Mouse (Mus musculus) neural tube, embryonic 14.5 days (tissue): ENCODE measurements around the gene Ikzf4. TPM values are rescaled to one million over a fixed set of nuclear protein-coding genes. Genes with fewer than 3 reads are reported as not detected.
"Not testable (repeated sequence)": the region's sequence is repeated elsewhere in the genome, so short reads cannot be mapped to it uniquely, and the experiment has no call there.

Experiments
- ATAC-seq: fragments of 200-750 bp; cut with Nextera tagmentation; 2 replicates; pipeline ENCODE4 v1.8.0; 2017; ENCODE audit warnings: low read depth, mild to moderate bottlenecking, moderate TSS enrichment, moderate library complexity
- H3K27ac ChIP-seq: fragments of 300-500 bp; sonication (generic); 2 replicates; pipeline ENCODE4 v1.5.1; 2014; ENCODE audit warnings: low read depth, mild to moderate bottlenecking, control low read depth, low read length, moderate library complexity, mixed read lengths
- H3K27me3 ChIP-seq: fragments of 300-500 bp; sonication (generic); 2 replicates; pipeline ENCODE4 v1.6.1; 2014; ENCODE audit warnings: low read length; ENCODE audit not compliant: control insufficient read depth, insufficient read depth
- H3K36me3 ChIP-seq: fragments of 300-500 bp; sonication (generic); 2 replicates; pipeline ENCODE4 v1.6.1; 2014; ENCODE audit warnings: low read length, mixed read lengths; ENCODE audit not compliant: control insufficient read depth, insufficient read depth
- H3K4me1 ChIP-seq: fragments of 300-500 bp; sonication (generic); 2 replicates; pipeline ENCODE4 v1.6.1; 2014; ENCODE audit warnings: low read length; ENCODE audit not compliant: control insufficient read depth, insufficient read depth
- H3K4me2 ChIP-seq: fragments of 300-500 bp; sonication (generic); 2 replicates; pipeline ENCODE4 v1.6.1; 2014; ENCODE audit warnings: mild to moderate bottlenecking, low read depth, low read length, control low read depth
- H3K4me3 ChIP-seq: fragments of 300-500 bp; sonication (generic); 2 replicates; pipeline ENCODE4 v1.5.1; 2014; ENCODE audit warnings: low read depth, low read length, control low read depth, mixed read lengths
- H3K9ac ChIP-seq: fragments of 300-500 bp; sonication (generic); replicated peaks from 2 replicates; pipeline ENCODE4 v1.6.1; 2014; ENCODE audit warnings: low read depth, mild to moderate bottlenecking, control low read depth, low read length, mixed read lengths
- H3K9me3 ChIP-seq: fragments of 300-500 bp; sonication (generic); 2 replicates; pipeline ENCODE4 v1.6.1; 2016; ENCODE audit warnings: low read length; ENCODE audit not compliant: control insufficient read depth
- WGBS: fragments of 180-500 bp; shearing (Covaris S2); extraction: QIAGEN DNeasy Blood & Tissue Kit; methylation state at CpG from one replicate; pipeline ENCODE4 v1.1.7; 2014; 5-methylcytosine and 5-hydroxymethylcytosine counted together
- polyA plus RNA-seq: library from polyadenylated mRNA; unstranded; fragments of >200 nt; fragmentation: Nextera tagmentation; extraction: Ambion mirVana; gene quantifications from 2 replicates; pipeline ENCODE4 v1.2.1, GENCODE M21; 2014

The Ikzf4 gene
- polyA plus RNA-seq, 1 experiment from 2014 or later: 22.9 TPM

DNA sequence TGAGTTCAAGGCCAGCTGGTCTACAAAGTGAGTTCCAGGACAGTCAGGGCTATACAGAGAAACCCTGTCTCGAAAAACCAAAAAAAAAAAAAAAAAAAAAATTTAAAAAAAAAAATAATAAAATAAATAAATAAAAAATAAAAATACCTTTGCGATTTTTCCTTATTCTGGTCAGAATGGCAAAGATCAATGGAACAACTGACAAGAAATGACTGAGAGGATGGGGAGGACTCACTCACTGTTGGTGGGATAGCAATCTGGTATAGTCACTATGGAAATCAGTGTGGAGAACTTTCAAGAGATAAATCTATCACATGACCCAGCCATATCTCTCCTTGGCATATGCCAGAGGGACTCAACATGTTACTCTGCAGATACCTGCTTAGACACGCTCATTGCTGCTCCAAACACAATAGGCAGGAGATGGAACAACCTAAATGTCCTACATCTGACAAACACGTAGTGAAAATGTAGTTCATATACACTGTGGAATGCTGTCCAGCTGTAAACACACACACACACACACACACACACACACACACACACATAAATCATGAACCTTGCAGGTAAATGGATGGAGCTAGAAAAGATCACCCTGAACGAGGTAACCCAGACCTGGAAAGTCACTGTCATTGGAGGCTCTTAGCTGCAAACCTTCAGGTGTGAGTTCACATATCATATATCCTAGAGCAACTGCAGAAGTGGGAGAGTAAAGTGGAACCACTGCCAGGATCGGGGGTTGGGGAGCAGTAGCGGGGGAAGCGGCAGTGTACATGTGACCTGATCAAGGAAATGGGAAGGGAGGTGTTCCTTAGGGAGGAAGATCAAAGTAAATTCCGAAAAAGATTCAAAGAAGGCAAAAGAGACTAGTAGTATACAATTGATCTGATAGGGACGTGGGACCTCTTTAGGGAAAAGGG is 18.1 kb downstream of the Ikzf4 start:
- ATAC-seq: no peak
- Histone ChIP-seq H3K27me3 (no peaks in the 10 kb centered on the region), H3K27ac (no peak overlapping the region), H3K9ac (no peak overlapping the region), H3K4me3 (no peak overlapping the region), H3K4me2 (no peak overlapping the region), H3K4me1 (peaks cover 6% of the 10 kb centered on the region; the same call in 1 of the 2 replicates), H3K9me3 (no peaks in the 10 kb centered on the region), H3K36me3 (peaks cover 9% of the 10 kb centered on the region)
- 87% methylated on average over 10 of the region's 10 CpGs for WGBS

DNA sequence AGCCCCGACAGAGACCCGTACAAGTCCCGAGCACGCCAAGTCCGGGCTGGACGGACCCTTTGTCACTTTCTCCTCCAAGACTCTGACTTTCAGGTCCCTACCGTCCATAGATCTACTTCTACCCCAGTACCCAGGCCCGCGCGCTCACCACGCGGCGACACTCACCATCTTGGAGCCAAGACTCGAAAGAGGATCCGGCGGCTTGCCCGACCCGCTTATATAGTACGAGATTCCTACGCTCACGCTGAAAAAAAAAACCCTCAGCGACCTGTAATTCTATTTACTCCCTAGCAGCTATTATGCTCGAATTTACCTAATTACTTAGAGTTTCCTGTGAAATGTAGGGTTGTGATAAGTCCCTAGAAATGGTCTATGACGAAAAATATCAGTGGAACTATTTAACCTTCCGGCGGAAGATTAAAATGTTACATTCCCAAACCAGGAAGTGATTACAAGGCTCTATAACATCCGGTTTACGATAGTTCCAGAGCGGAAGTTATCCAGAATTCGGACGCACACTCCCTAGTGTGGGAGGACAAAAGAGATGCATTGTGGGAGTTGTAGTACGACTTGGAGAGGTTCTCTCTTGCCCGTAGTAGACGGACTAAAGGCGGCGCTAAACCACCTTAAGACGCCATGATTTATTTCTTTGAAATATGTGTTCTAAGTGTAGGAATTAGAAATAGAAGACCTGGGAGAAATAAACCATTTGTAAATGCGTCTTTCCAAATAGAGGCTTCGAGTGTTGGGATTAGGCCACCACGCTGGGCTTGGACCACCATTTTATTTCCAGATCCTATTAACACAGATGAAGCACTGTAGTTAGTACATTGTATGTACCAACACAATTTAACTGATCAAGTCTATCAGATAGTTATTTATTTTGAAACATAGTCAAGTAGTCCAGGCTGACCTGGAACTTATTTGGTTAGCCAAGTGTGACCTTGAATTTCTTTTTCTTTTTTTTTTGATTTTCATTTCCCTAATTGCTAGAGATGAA is 19.2 kb downstream of the Ikzf4 start, which contains the start of gene Rps26:
TSS of gene Rps26 (minus strand) at position 437 of the 1,000 bp plus-strand sequence.
- H3K4me1 ChIP-seq: peaks cover 6% of the 10 kb centered on the region; the same call in 1 of the 2 replicates
- H3K9me3 ChIP-seq: no peaks in the 10 kb centered on the region
- peak within 1 kb of the TSS; percentile 23; the same call in 1 of the 2 replicates for H3K27ac ChIP-seq
- 1% methylated on average over 40 of the region's 40 CpGs for WGBS
- H3K27me3 ChIP-seq: no peaks in the 10 kb centered on the region
- peak within 1 kb of the TSS; percentile 70 for H3K4me3 ChIP-seq
- H3K4me2 ChIP-seq: peak within 1 kb of the TSS; percentile 83
- peak within 1 kb of the TSS; percentile 71 for H3K9ac ChIP-seq
- ATAC-seq: peak; percentile 95
- H3K36me3 ChIP-seq: peaks cover 6% of the 10 kb centered on the region; the same call in 1 of the 2 replicates

DNA sequence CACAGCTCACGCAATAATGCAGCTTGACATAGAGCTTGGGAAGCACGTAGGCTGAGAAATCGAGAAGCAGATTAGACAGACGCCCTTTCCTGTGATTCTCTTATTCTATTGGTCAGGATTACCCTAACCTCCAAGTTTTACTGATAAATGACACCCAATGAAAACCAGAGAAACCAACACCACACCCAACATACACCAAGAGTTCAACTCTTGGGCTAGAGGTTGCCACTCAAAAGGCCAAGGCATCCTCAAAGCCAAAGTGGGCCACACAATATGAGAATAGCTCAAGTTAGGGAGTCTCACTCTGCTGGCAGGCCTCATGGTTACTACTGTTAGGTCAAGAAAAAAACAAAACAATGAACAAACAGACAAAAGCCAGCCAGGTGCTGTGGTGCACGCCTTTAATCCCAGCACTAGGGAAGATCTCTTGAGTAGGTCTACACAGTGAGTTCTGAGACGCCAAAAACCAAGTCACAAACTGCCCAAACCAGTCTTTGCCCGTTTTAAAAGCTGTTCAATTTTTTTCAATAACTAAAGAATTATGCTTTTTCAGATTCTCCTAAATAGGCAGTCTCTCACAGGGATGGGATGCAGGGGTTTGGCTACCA is 20.4 kb downstream of the Ikzf4 start:
- 49% methylated on average over 7 of the region's 7 CpGs for WGBS
- no peak for ATAC-seq
- peaks cover 6% of the 10 kb centered on the region; the same call in 1 of the 2 replicates for H3K36me3 ChIP-seq
- H3K27ac ChIP-seq: no peak overlapping the region
- no peaks in the 10 kb centered on the region for H3K9me3 ChIP-seq
- H3K27me3 ChIP-seq: no peaks in the 10 kb centered on the region
- H3K4me3 ChIP-seq: peak overlapping the region; percentile 70
- H3K9ac ChIP-seq: peak overlapping the region; percentile 71
- H3K4me2 ChIP-seq: peak overlapping the region; percentile 83
- H3K4me1 ChIP-seq: peaks cover 6% of the 10 kb centered on the region; the same call in 1 of the 2 replicates

DNA sequence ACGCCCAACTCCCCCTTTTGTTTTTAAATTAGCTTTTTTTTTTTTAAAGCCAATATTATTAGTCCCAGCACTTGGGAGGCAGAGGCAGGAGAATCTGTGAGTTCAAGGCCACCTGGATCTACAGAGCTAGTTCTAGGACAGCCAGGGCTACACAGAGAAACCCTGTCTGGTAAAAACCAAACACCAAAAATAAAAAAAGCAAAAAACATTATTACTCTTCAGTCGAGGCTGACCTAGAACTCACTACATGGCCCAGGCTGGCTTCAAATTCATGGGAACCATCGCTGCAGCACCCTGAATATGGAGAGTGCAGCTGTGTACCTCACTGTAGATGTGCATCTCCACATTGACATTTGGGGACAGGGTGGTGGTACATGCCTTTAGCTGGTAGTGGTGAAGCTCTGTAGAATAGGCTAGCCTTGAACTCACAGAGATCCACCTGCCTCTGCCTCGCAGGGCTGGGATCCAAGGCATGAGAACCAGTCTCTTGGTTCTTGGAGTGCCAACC is 22.6 kb downstream of the Ikzf4 start:
- not testable (repeated sequence) for H3K27ac ChIP-seq, H3K27me3 ChIP-seq, H3K4me3 ChIP-seq, ATAC-seq, H3K4me2 ChIP-seq, H3K9ac ChIP-seq, H3K9me3 ChIP-seq, H3K36me3 ChIP-seq, H3K4me1 ChIP-seq
- WGBS: 89% methylated on average over 4 of the region's 4 CpGs

DNA sequence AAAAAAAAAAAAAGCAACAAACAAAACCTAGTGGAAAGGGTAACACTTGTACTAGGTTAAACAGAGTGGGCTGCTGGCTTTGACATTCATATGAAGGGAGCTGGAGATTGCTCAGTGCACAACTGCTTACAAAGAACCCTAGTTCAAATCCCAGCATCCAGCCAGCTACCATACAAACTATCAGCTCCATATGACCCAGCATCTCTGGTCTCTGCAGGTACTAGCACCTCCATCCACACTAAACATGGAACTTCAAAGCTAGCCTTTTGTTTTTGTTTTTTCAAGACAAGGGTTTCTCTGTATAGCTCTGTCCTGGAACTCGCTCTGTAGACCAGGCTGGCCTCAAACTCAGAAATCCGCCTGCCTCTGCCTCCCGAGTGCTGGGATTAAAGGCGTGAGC is 23.1 kb downstream of the Ikzf4 start:
- ATAC-seq: no peak
- H3K27ac ChIP-seq: no peak overlapping the region
- H3K9me3 ChIP-seq: no peaks in the 10 kb centered on the region
- no peaks in the 10 kb centered on the region for H3K27me3 ChIP-seq
- H3K4me2 ChIP-seq: no peak overlapping the region
- H3K4me1 ChIP-seq: peaks cover 6% of the 10 kb centered on the region; the same call in 1 of the 2 replicates
- H3K9ac ChIP-seq: no peak overlapping the region
- no peak overlapping the region for H3K4me3 ChIP-seq
- 85% methylated on average over 4 of the region's 4 CpGs for WGBS
- peaks cover 6% of the 10 kb centered on the region; the same call in 1 of the 2 replicates for H3K36me3 ChIP-seq

DNA sequence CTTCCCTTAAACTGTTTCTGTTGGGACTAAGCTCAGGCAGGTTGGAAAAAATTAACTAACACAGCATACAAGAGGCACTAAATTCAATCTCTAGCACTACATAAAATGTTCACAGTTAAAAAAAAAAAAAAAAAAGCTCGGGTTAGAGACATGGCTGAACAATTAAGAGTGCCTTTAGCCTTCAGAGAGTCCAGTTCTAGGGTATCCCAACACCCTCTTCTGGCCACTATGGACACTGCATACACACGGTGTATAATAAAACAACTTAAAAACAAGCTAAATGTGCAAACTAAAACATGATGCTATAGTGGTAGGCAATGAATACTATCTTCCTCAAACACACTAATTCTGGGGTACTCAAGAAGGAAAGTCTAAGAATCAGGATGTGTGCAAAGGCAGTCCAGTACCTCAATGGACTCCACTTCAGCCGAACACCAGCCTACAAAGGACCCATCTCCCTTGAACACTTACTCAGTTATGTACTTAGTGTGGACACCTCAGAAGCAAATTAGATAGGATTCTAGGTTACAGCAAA is 23.7 kb downstream of the Ikzf4 start:
- H3K27ac ChIP-seq: no peak overlapping the region

DNA sequence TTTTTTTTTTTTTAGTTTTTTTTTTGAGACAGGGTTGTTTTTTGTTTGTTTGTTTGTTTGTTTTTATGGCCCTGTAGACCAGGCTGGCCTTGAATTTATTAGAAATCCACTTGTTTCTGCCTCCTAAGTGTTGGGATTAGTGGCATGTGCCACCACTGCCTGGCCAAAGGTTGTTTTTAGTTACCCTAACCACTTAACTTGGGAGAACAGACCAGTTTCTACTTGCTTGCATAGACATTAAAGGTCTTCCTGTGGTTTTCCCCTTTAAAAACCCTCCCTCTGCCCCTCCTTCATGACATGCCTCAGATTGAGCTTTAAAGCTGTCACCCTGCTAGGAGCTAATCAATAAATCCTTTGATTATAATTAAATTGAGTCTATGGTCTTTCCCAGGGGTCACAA is 25.6 kb downstream of the Ikzf4 start:
- H3K4me3 ChIP-seq: no peak overlapping the region
- no peaks in the 10 kb centered on the region for H3K27me3 ChIP-seq
- H3K36me3 ChIP-seq: peaks cover 6% of the 10 kb centered on the region; the same call in 1 of the 2 replicates
- H3K9ac ChIP-seq: no peak overlapping the region
- H3K4me2 ChIP-seq: no peak overlapping the region
- H3K4me1 ChIP-seq: peaks cover 3% of the 10 kb centered on the region; the same call in 1 of the 2 replicates
- no peak for ATAC-seq
- no peaks in the 10 kb centered on the region for H3K9me3 ChIP-seq
- no peak overlapping the region for H3K27ac ChIP-seq

More for the DNA sequence above, 23.7 kb downstream of the Ikzf4 start:
- H3K4me3 ChIP-seq: no peak overlapping the region
- peaks cover 6% of the 10 kb centered on the region; the same call in 1 of the 2 replicates for H3K36me3 ChIP-seq
- no peak for ATAC-seq
- H3K4me2 ChIP-seq: no peak overlapping the region
- no peaks in the 10 kb centered on the region for H3K9me3 ChIP-seq
- peaks cover 6% of the 10 kb centered on the region; the same call in 1 of the 2 replicates for H3K4me1 ChIP-seq
- 80% methylated on average over 3 of the region's 3 CpGs for WGBS
- H3K9ac ChIP-seq: no peak overlapping the region
- H3K27me3 ChIP-seq: no peaks in the 10 kb centered on the region

DNA sequence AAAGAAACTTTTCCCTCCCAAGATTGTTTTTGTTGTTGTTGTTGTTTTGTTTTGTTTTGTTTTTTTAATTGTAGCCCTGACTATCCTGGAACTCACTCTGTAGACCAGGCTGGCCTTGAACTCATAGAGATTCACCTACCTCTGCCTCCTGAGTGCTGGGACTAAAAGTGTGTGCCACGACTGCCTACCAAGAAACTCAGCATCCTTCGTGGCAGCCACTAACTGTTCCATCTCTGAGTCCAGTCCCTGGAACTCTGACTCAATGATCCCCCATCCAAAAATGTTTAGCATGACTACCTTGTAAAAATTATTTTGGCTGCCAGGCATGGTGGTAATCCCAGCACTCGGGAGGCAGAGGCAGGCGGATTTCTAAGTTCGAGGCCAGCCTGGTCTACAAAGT is 26.6 kb downstream of the Ikzf4 start:
- H3K9me3 ChIP-seq, H3K9ac ChIP-seq, H3K4me3 ChIP-seq, H3K27ac ChIP-seq, H3K4me1 ChIP-seq, ATAC-seq, H3K27me3 ChIP-seq, H3K36me3 ChIP-seq, H3K4me2 ChIP-seq: not testable (repeated sequence)
- WGBS: 93% methylated on average over 5 of the region's 5 CpGs
